Mouse (Mus musculus) neural tube, embryonic 11.5 days (tissue): ENCODE measurements at regions not wholly inside any gene's neighbourhood (a gene's known extent, or its start where the extent isn't known, plus 50 kb on each side); places are given as distances from the start of the nearest gene placed in this dataset.

Source experiments
- ATAC-seq: fragments of 200-750 bp; cut with Nextera tagmentation; 2 replicates; pipeline ENCODE4 v1.8.0; 2017; ENCODE audit warnings: moderate number of reproducible peaks, mild to moderate bottlenecking, moderate TSS enrichment, moderate library complexity; ENCODE audit not compliant: insufficient read depth, low FRiP score, low TSS enrichment
- DNase-seq: peaks from one replicate; pipeline ENCODE4 v3.0.0-alpha.2; 2015; ENCODE audit warnings: low spot score
- H3K27ac ChIP-seq: fragments of 300-500 bp; sonication (generic); 2 replicates; pipeline ENCODE4 v1.5.1; 2014; ENCODE audit warnings: low read depth, mild to moderate bottlenecking, low read length
- H3K27me3 ChIP-seq: fragments of 300-500 bp; sonication (generic); 2 replicates; pipeline ENCODE4 v1.6.1; 2014; ENCODE audit warnings: mild to moderate bottlenecking, low read length, mixed read lengths; ENCODE audit not compliant: control insufficient read depth, insufficient read depth
- H3K36me3 ChIP-seq: fragments of 300-500 bp; sonication (generic); 2 replicates; pipeline ENCODE4 v1.6.1; 2014; ENCODE audit warnings: mild to moderate bottlenecking, low read length, moderate library complexity, mixed read lengths; ENCODE audit not compliant: control insufficient read depth, insufficient read depth
- H3K4me1 ChIP-seq: fragments of 300-500 bp; sonication (generic); 2 replicates; pipeline ENCODE4 v1.6.1; 2014; ENCODE audit warnings: low read length, mixed read lengths; ENCODE audit not compliant: control insufficient read depth, insufficient read depth
- H3K4me2 ChIP-seq: fragments of 300-500 bp; sonication (generic); 2 replicates; pipeline ENCODE4 v1.6.1; 2014; ENCODE audit warnings: low read depth, mild to moderate bottlenecking, moderate library complexity
- H3K4me3 ChIP-seq: fragments of 300-500 bp; sonication (generic); 2 replicates; pipeline ENCODE4 v1.5.1; 2014; ENCODE audit warnings: low read depth, low read length
- H3K9ac ChIP-seq: fragments of 300-500 bp; sonication (generic); 2 replicates; pipeline ENCODE4 v1.6.1; 2014; ENCODE audit warnings: mild to moderate bottlenecking, low read length
- H3K9me3 ChIP-seq: fragments of 300-500 bp; sonication (generic); 2 replicates; pipeline ENCODE4 v1.6.1; 2016; ENCODE audit warnings: low read length; ENCODE audit not compliant: control insufficient read depth
- WGBS: fragments of 180-500 bp; shearing (Covaris S2); extraction: QIAGEN DNeasy Blood & Tissue Kit; methylation state at CpG from one replicate; pipeline ENCODE4 v1.1.7; 2014; 5-methylcytosine and 5-hydroxymethylcytosine counted together

DNA sequence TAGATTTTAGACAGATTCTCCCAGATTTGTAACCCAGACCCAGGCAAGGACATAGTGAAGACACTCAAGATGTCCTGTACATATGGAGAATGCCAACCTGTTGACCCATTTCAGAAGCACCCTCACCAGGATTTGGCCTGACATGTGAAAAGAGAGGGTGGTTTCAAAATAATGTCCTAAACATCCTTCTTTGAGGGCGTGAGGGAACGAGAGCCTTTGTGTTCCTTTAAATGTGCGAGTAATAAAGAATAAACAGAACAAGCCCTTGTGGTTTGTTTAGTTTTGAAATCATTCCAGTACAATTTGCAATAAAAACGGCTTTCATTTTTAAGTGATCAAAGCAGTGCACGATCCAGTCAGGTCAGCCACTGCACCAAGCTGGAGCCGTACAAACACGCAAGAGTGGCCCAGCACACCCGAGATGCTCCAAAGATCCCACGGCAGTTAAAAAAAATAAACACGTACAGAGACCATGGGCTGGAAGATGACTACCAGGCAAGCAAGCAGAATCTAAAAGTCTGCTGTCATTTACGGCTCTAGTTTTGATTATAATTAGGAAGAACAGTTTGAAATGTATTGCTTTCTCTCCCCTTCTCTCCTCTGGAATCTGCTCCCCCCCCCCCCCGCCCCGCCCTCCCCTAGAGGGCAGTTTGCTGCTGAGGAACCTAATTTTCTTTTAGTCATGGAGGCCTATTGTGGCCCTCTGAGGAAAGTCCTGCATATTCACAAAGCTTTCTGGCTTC lies 72.4 kb upstream of the Tle4 start:
- no peaks in the 10 kb centered on the region for H3K27me3 ChIP-seq
- WGBS = 61% methylated on average over 11 of the region's 13 CpGs

DNA sequence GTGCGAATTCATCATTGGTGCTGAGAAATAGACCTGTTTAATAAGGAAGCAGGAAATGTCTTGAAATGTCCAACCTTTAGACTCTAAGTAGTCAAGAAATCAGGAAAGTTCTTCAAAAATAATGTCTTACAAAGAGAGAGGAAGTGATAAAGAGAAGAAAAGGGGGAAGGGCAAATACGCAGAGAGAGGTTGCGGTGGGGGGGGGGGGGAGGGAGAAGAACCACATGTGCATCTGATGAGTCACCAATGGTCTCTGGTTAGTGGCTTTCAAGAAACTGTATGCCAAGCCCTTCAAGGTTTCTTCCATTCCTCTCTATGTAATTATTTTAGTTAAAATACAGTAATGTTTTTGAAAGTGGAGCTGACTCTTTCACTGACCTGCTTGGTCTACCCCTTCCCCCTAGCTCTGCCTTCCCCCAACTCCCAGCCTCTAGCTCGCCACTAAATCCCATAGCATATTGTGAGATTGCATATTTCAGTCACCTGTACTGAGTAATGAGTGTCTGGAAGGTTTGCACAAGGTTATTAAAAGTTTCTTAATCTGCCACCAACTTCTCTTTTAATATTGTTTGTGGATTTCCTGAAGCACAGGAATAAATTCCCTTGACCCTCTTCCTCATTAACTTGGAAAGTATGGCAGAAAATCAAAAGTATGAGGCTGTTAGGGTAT lies 70.8 kb upstream of the Tle4 start:
- H3K27ac ChIP-seq = no peak overlapping the region
- DNase-seq (no peak), ATAC-seq (no peak)
- no peak overlapping the region for H3K4me3 ChIP-seq
- no peaks in the 10 kb centered on the region for H3K36me3 ChIP-seq
- no peak overlapping the region for H3K9ac ChIP-seq
- no peaks in the 10 kb centered on the region for H3K27me3 ChIP-seq
- no peaks in the 10 kb centered on the region for H3K4me1 ChIP-seq
- no peak overlapping the region for H3K4me2 ChIP-seq
- WGBS = 93% methylated on average over 4 of the region's 4 CpGs
- no peaks in the 10 kb centered on the region for H3K9me3 ChIP-seq

More for the DNA sequence above, 72.4 kb upstream of the Tle4 start:
- H3K4me2 ChIP-seq = no peak overlapping the region
- H3K4me1 ChIP-seq = no peaks in the 10 kb centered on the region
- H3K9me3 ChIP-seq = no peaks in the 10 kb centered on the region
- H3K4me3 ChIP-seq = no peak overlapping the region
- no peaks in the 10 kb centered on the region for H3K36me3 ChIP-seq
- no peak for DNase-seq
- H3K9ac ChIP-seq = no peak overlapping the region
- H3K27ac ChIP-seq = no peak overlapping the region
- no peak for ATAC-seq

DNA sequence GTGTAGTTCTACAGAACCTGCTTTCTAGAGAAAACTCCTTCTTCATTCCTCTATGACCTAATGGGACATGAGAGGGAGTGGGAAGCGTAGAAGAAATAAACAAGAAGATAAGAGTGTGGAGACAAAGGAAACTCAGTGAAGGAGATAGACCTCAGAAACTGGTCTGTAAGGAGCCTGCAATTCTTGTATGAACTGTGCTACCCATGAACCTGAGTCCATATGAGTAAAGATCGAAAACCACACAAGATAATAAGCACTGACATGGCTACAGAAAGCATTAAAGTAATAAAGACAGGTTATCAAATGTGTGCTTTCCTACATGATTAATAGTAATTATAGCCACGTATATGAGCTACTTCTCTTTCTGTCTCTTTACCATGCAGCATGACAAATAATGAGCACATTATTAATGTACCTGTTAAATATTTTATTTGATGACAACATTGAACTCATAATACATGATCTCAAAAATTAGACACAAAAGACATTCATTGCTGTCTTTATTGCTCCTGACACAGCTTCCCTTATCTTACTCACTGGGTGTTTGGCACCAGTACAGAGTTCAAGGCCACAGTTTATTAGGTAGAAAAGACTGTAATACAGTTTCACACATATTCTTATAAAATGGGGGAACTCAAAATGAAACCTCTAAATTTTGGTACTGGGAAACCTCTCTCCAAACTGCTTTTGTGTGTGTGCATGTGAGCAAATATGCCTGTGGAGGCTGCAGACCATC lies 67.0 kb upstream of the Tle4 start:
- no peaks in the 10 kb centered on the region for H3K4me1 ChIP-seq
- no peaks in the 10 kb centered on the region for H3K27me3 ChIP-seq
- no peak overlapping the region for H3K27ac ChIP-seq
- no peak overlapping the region for H3K9ac ChIP-seq
- DNase-seq (no peak), ATAC-seq (no peak)
- no peaks in the 10 kb centered on the region for H3K36me3 ChIP-seq
- no peak overlapping the region for H3K4me3 ChIP-seq
- no peaks in the 10 kb centered on the region for H3K9me3 ChIP-seq
- 91% methylated on average over 3 of the region's 3 CpGs for WGBS
- H3K4me2 ChIP-seq = no peak overlapping the region

DNA sequence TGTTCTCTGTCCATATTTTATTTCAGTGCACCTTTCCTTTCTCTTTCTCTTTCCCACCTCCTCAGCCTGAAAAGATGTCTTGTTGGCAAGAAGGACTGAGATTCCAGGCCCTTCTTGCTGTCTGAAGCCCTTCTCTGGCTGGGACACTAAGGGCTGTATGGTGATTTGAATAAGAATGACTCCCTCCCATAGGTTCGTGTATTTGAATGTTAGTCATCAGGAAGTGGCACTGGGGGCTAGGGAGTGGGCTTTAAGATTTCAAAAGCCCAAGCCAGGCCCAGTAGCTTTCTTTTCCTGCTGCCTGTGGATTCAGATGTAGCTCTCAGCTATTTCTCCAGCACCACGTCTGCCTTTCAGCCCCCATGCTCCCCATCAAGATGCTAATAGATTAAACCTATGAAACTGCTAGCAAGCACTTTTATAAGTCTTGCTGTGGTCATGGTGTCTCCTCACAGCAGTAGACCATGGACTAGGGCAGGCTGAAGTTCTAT lies 66.3 kb upstream of the Tle4 start:
- Histone ChIP-seq H3K4me3 (no peak overlapping the region), H3K9ac (no peak overlapping the region), H3K36me3 (no peaks in the 10 kb centered on the region), H3K9me3 (no peaks in the 10 kb centered on the region), H3K4me1 (no peaks in the 10 kb centered on the region), H3K4me2 (no peak overlapping the region), H3K27me3 (no peaks in the 10 kb centered on the region), H3K27ac (no peak overlapping the region)
- 45% methylated on average over 2 of the region's 2 CpGs for WGBS
- no peak for DNase-seq
- ATAC-seq = no peak

DNA sequence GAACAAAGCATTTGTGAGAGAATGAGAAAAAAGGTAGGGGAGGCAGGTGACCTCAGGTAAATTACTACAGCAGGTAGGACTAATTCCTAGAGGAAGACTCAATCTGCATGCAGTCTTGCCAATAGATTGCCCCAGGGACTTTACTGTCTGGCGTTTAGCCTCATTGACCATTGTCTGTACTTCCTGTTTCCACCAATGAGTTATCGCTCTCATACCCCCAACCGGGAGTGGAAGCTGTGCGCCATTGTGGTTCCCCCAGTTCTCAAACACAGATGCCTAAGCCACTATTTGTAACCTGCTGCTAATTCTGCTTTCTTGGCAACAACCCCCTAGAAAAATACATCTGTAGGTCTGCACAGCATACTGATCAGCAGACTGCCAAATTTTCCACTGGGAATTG lies 65.5 kb upstream of the Tle4 start:
- Histone ChIP-seq H3K4me2 (no peak overlapping the region), H3K9me3 (no peaks in the 10 kb centered on the region), H3K27me3 (no peaks in the 10 kb centered on the region), H3K9ac (no peak overlapping the region), H3K4me3 (no peak overlapping the region), H3K4me1 (no peaks in the 10 kb centered on the region), H3K27ac (no peak overlapping the region), H3K36me3 (no peaks in the 10 kb centered on the region)
- WGBS = 64% methylated on average over 4 of the region's 4 CpGs
- DNase-seq (no peak), ATAC-seq (no peak)

DNA sequence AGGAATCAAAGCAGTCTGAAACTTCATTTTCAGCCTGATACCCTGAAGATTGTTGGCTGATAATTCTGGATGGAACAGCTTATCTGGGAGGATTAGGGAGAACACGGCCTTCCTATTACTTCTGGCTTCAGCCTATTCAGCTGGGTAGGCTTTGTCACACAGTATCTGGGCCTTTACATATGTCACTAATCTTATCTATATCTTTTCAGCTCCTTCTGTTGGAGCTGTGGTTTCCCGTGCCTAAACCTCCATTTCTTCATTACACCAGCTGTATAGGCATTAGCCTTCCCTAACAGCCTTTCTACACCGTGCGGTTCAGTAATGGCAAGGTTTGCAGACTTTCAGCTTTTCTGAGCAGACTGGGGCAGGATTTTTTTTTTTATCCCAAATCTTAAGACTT lies 61.9 kb upstream of the Tle4 start:
- H3K4me3 ChIP-seq = no peak overlapping the region
- ATAC-seq = no peak
- 85% methylated on average over 4 of the region's 4 CpGs for WGBS

DNA sequence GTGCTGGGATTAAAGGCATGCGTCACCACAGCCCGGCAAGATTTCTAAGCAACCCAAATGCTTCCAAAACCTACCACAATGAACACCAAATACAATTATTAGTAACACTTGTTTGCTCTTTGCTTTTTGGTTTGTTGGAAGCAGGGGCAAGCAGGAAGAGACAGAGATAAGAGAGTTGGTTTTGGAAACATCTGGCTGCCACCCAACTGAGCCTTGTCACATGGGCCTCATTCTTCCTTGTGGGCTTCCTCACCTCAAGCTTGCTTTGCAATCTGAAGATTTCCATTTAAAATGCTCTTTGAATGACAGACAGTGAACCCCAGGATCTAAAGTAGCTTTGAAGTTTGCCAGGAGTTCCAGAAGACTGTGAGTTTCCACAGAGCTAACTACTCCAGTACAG lies 60.6 kb upstream of the Tle4 start:
- no peak overlapping the region for H3K9ac ChIP-seq
- WGBS = 95% methylated on average over 2 of the region's 2 CpGs
- H3K4me3 ChIP-seq = no peak overlapping the region
- no peak overlapping the region for H3K4me2 ChIP-seq
- no peak for DNase-seq
- ATAC-seq = no peak
- no peaks in the 10 kb centered on the region for H3K9me3 ChIP-seq
- no peaks in the 10 kb centered on the region for H3K27me3 ChIP-seq
- H3K36me3 ChIP-seq = no peaks in the 10 kb centered on the region
- no peaks in the 10 kb centered on the region for H3K4me1 ChIP-seq
- H3K27ac ChIP-seq = no peak overlapping the region

More for the DNA sequence above, 61.9 kb upstream of the Tle4 start:
- H3K4me1 ChIP-seq = no peaks in the 10 kb centered on the region
- no peaks in the 10 kb centered on the region for H3K27me3 ChIP-seq
- no peak overlapping the region for H3K9ac ChIP-seq
- no peaks in the 10 kb centered on the region for H3K9me3 ChIP-seq
- no peak for DNase-seq
- no peaks in the 10 kb centered on the region for H3K36me3 ChIP-seq
- H3K27ac ChIP-seq = no peak overlapping the region
- no peak overlapping the region for H3K4me2 ChIP-seq

DNA sequence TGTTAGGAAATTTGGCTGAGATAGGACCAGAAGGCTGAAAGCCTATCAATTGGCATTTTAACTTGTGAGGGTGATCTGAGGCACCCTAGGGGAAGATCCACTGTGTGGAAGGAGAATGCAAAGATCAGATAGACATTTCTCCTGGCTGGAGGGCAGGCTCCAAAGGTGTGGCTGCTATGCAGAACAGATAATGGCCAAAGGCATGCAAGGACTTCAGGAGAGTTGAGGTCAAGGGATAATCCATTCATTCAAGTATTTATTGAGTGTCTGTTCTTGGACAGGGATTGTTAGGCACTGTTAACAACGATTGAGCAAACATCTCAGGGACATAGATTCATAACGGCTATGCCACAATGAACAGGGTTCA lies 58.2 kb upstream of the Tle4 start:
- no peaks in the 10 kb centered on the region for H3K36me3 ChIP-seq
- H3K4me1 ChIP-seq = no peaks in the 10 kb centered on the region
- H3K9ac ChIP-seq = no peak overlapping the region
- no peak overlapping the region for H3K4me2 ChIP-seq
- H3K27ac ChIP-seq = no peak overlapping the region
- no peaks in the 10 kb centered on the region for H3K9me3 ChIP-seq
- 84% methylated on average over 2 of the region's 2 CpGs for WGBS
- ATAC-seq (no peak), DNase-seq (no peak)
- H3K27me3 ChIP-seq = no peaks in the 10 kb centered on the region
- H3K4me3 ChIP-seq = no peak overlapping the region
